Mouse (Mus musculus): ENCODE results near the gene Slc5a5.

The Slc5a5 gene

GRCm38 (mm10) chr8:70892022-70892895, at the start of gene Slc5a5:
Gene Slc5a5 (minus strand): TSS chr8:70892757.
- DNase-seq (ENCODE audit: low spot score in 2 of 2): no peak

- DNase-seq (ENCODE audit: low spot score in 2 of 2): no peak
Observed at GRCm38 (mm10) chr8:70941478-70941877, 48.9 kb upstream of the Slc5a5 start.

GRCm38 (mm10) chr8:70937200-70937599, 44.6 kb upstream of the Slc5a5 start:
- DNase-seq (ENCODE audit: low spot score in 2 of 2): no peak

GRCm38 (mm10) chr8:70934786-70935185, 42.2 kb upstream of the Slc5a5 start:
- DNase-seq (ENCODE audit: low spot score in 2 of 2): no peak

GRCm38 (mm10) chr8:70933036-70933435, 40.5 kb upstream of the Slc5a5 start:
- no peak for DNase-seq (ENCODE audit: low spot score in 2 of 2)

- DNase-seq (ENCODE audit: low spot score in 2 of 2): no peak
Observed at GRCm38 (mm10) chr8:70931731-70932130, 39.2 kb upstream of the Slc5a5 start.

GRCm38 (mm10) chr8:70928778-70929322, 36.3 kb upstream of the Slc5a5 start:
- DNase-seq (ENCODE audit: low spot score in 2 of 2): peak in 1 of 2 experiments; percentile 5

GRCm38 (mm10) chr8:70928096-70928495, 35.5 kb upstream of the Slc5a5 start:
- peak in 1 of 2 experiments; percentile 7 for DNase-seq (ENCODE audit: low spot score in 2 of 2)

GRCm38 (mm10) chr8:70926396-70926795, 33.8 kb upstream of the Slc5a5 start:
- peak in 1 of 2 experiments; percentile 5 for DNase-seq (ENCODE audit: low spot score in 2 of 2)

- peak in 1 of 2 experiments; percentile 3 for DNase-seq (ENCODE audit: low spot score in 2 of 2)
Observed at GRCm38 (mm10) chr8:70925754-70926153, 33.2 kb upstream of the Slc5a5 start.

- DNase-seq (ENCODE audit: low spot score in 2 of 2): no peak
Observed at GRCm38 (mm10) chr8:70924151-70924550, 31.6 kb upstream of the Slc5a5 start.

GRCm38 (mm10) chr8:70920049-70920922, 27.7 kb upstream of the Slc5a5 start:
- DNase-seq (ENCODE audit: low spot score in 2 of 2): peak in 1 of 2 experiments; percentile 9

GRCm38 (mm10) chr8:70914704-70915103, 22.1 kb upstream of the Slc5a5 start:
- no peak for DNase-seq (ENCODE audit: low spot score in 2 of 2)

GRCm38 (mm10) chr8:70913523-70913922, 21.0 kb upstream of the Slc5a5 start:
- no peak for DNase-seq (ENCODE audit: low spot score in 2 of 2)

GRCm38 (mm10) chr8:70912955-70913354, 20.4 kb upstream of the Slc5a5 start:
- DNase-seq (ENCODE audit: low spot score in 2 of 2): no peak

- peak in 1 of 2 experiments; percentile 34 for DNase-seq (ENCODE audit: low spot score in 2 of 2)
Observed at GRCm38 (mm10) chr8:70911596-70911995, 19.0 kb upstream of the Slc5a5 start.

GRCm38 (mm10) chr8:70907518-70907917, 15.0 kb upstream of the Slc5a5 start:
- no peak for DNase-seq (ENCODE audit: low spot score in 2 of 2)

GRCm38 (mm10) chr8:70905831-70906736, 13.5 kb upstream of the Slc5a5 start, which contains the start of gene Map1s:
Gene Map1s (plus strand): TSS chr8:70905932.
- peak; percentile 73 to 85 for DNase-seq (ENCODE audit: low spot score in 2 of 2)

GRCm38 (mm10) chr8:70905463-70905830, 12.9 kb upstream of the Slc5a5 start:
- no peak for DNase-seq (ENCODE audit: low spot score in 2 of 2)

- no peak for DNase-seq (ENCODE audit: low spot score in 2 of 2)
Observed at GRCm38 (mm10) chr8:70904532-70904931, 12.0 kb upstream of the Slc5a5 start.

- no peak for DNase-seq (ENCODE audit: low spot score in 2 of 2)
Observed at GRCm38 (mm10) chr8:70903582-70903981, 11.0 kb upstream of the Slc5a5 start.

All from spleen, postnatal 10 days (tissue).